ENCODE assay signal across 8 mouse cellular contexts in the genomic region with DNA sequence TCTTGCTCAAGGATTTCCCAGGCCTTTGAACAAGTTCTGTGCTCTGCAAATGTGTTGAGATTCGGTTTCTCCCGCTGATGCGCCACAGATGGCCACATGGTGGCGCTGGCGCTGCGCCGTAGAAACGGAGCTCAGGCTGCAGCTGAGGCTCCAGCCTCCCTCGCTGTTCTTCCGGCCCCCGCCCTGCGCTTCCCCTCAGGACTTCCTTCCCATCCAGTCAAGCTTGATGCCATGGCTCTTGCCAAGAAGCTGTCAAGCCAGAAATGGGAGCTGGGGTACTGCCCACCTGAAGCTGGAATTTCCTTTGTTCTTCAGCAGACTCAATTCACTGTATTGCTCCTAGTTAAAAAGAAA.
DNase-seq lines count a peak whose midpoint lies in the region; ATAC-seq lines count a peak whose summit lies in the region.

No protein-coding gene starts in this region.

- no peak overlapping the region for H3K4me2 ChIP-seq in forebrain, embryonic 11.5 days (ENCODE audit: low read depth, low read length, severe bottlenecking)
- H3K4me2 ChIP-seq in heart, embryonic 15.5 days: peak overlapping the region; percentile 24; the same call in 1 of the 2 replicates
- H3K4me2 ChIP-seq in liver, embryonic 13.5 days: no peak overlapping the region
- H3K4me2 ChIP-seq in neural tube, embryonic 13.5 days: no peak overlapping the region

- H3K4me3 ChIP-seq in brown adipose tissue, adult 24 weeks (ENCODE audit: insufficient read depth, low read depth, low read length): no peak overlapping the region
- no peak overlapping the region for H3K4me3 ChIP-seq in forebrain, embryonic 11.5 days (ENCODE audit: low read depth, low read length)
- H3K4me3 ChIP-seq in heart, embryonic 15.5 days: no peak overlapping the region
- no peak overlapping the region for H3K4me3 ChIP-seq in liver, embryonic 13.5 days (replicated peaks)
- H3K4me3 ChIP-seq in neural tube, embryonic 13.5 days: no peak overlapping the region

- 0% methylated on average over 12 of the region's 12 CpGs for WGBS in forebrain, embryonic 11.5 days
- WGBS in heart, embryonic 15.5 days: 2% methylated on average over 12 of the region's 12 CpGs
- WGBS in liver, embryonic 13.5 days (ENCODE audit: insufficient replicate concordance): 0% methylated on average over 12 of the region's 12 CpGs
- 1% methylated on average over 12 of the region's 12 CpGs for WGBS in neural tube, embryonic 13.5 days

- ATAC-seq in forebrain, embryonic 11.5 days (replicated peaks; ENCODE audit: low FRiP score): peak; percentile 90
- peak; percentile 82 for ATAC-seq in heart, embryonic 15.5 days (replicated peaks; ENCODE audit: insufficient number of reproducible peaks, insufficient read depth, low FRiP score, low read depth)
- no peak; the same call in 1 of the 2 replicates for ATAC-seq in liver, embryonic 13.5 days (ENCODE audit: low read depth)
- peak; percentile 98 for ATAC-seq in neural tube, embryonic 13.5 days (ENCODE audit: low read depth)

- no peaks in the 10 kb centered on the region for H3K9me3 ChIP-seq in forebrain, embryonic 11.5 days (ENCODE audit: control insufficient read depth, low read length)
- H3K9me3 ChIP-seq in heart, embryonic 15.5 days (replicated peaks): no peaks in the 10 kb centered on the region
- no peaks in the 10 kb centered on the region for H3K9me3 ChIP-seq in liver, embryonic 13.5 days (replicated peaks)
- H3K9me3 ChIP-seq in neural tube, embryonic 13.5 days: no peaks in the 10 kb centered on the region

- DNase-seq in 416B (ENCODE audit: low read depth): peak; percentile 57
- peak; percentile 91 for DNase-seq in forebrain, embryonic 11.5 days (ENCODE audit: low spot score)
- DNase-seq in kidney, postnatal 14 days: peak; percentile 94
- DNase-seq in liver, embryonic 13.5 days: peak; percentile 18
- peak; percentile 74 for DNase-seq in testis, postnatal 14 days (ENCODE audit: low spot score)

- no peaks in the 10 kb centered on the region for H3K27me3 ChIP-seq in forebrain, embryonic 11.5 days (ENCODE audit: control insufficient read depth, insufficient read depth, low read length)
- no peaks in the 10 kb centered on the region for H3K27me3 ChIP-seq in heart, embryonic 15.5 days
- H3K27me3 ChIP-seq in liver, embryonic 13.5 days: no peaks in the 10 kb centered on the region
- no peaks in the 10 kb centered on the region for H3K27me3 ChIP-seq in neural tube, embryonic 13.5 days

- H3K9ac ChIP-seq in forebrain, embryonic 11.5 days (ENCODE audit: low read length): no peak overlapping the region
- H3K9ac ChIP-seq in heart, embryonic 15.5 days: no peak overlapping the region
- H3K9ac ChIP-seq in liver, embryonic 13.5 days: no peak overlapping the region
- no peak overlapping the region for H3K9ac ChIP-seq in neural tube, embryonic 13.5 days

- peak overlapping the region; percentile 64; the same call in 1 of the 2 replicates for H3K27ac ChIP-seq in brown adipose tissue, adult 24 weeks (replicated peaks; ENCODE audit: low read depth, low read length)
- H3K27ac ChIP-seq in forebrain, embryonic 11.5 days (ENCODE audit: low read depth, low read length): no peak overlapping the region
- peak overlapping the region; percentile 45 for H3K27ac ChIP-seq in heart, embryonic 15.5 days
- no peak overlapping the region for H3K27ac ChIP-seq in liver, embryonic 13.5 days
- no peak overlapping the region for H3K27ac ChIP-seq in neural tube, embryonic 13.5 days (replicated peaks)

- H3K36me3 ChIP-seq in forebrain, embryonic 11.5 days (ENCODE audit: control insufficient read depth, insufficient read depth, low read length): no peaks in the 10 kb centered on the region
- no peaks in the 10 kb centered on the region for H3K36me3 ChIP-seq in heart, embryonic 15.5 days
- H3K36me3 ChIP-seq in liver, embryonic 13.5 days: no peaks in the 10 kb centered on the region
- no peaks in the 10 kb centered on the region for H3K36me3 ChIP-seq in neural tube, embryonic 13.5 days

- H3K4me1 ChIP-seq in brown adipose tissue, adult 24 weeks (ENCODE audit: control insufficient read depth, insufficient read depth, insufficient read length, low read length): no peaks in the 10 kb centered on the region; the same call in 1 of the 2 replicates
- no peaks in the 10 kb centered on the region for H3K4me1 ChIP-seq in forebrain, embryonic 11.5 days (replicated peaks; ENCODE audit: control insufficient read depth, insufficient read depth, low read length)
- H3K4me1 ChIP-seq in heart, embryonic 15.5 days (replicated peaks): peaks cover 8% of the 10 kb centered on the region
- no peaks in the 10 kb centered on the region for H3K4me1 ChIP-seq in liver, embryonic 13.5 days (replicated peaks)
- H3K4me1 ChIP-seq in neural tube, embryonic 13.5 days (replicated peaks): peaks cover 4% of the 10 kb centered on the region; the same call in 1 of the 2 replicates

Comparison
In these comparisons a context has a peak if more than half of its experiments do, and no peak if none do; other contexts are left out.
1. DNase-seq: peak in every context shown above with its lines; median percentile 94 in kidney, postnatal 14 days; 91 in forebrain, embryonic 11.5 days; 74 in testis, postnatal 14 days; 57 in 416B; 18 in liver, embryonic 13.5 days.
2. H3K27ac ChIP-seq: peak in brown adipose tissue, adult 24 weeks (single experiment) and heart, embryonic 15.5 days (single experiment); none in forebrain, embryonic 11.5 days (single experiment), liver, embryonic 13.5 days (single experiment) and neural tube, embryonic 13.5 days (single experiment).